Mouse (Mus musculus) midbrain, postnatal 0 days (tissue): ENCODE results near the gene Aatf. TPM values are rescaled to one million over a fixed set of nuclear protein-coding genes. Genes with fewer than 3 reads are reported as not detected.

Source experiments
- ATAC-seq: fragments of 200-750 bp; cut with Nextera tagmentation; 2 replicates; pipeline ENCODE4 v1.8.0; 2017; ENCODE audit warnings: moderate number of reproducible peaks, mild to moderate bottlenecking, moderate TSS enrichment, moderate library complexity; ENCODE audit not compliant: low FRiP score
- DNase-seq: peaks from one replicate; pipeline ENCODE4 v3.0.0-alpha.2; 2015; ENCODE audit warnings: low spot score
- H3K27ac ChIP-seq: fragments of 300-500 bp; sonication (generic); 2 replicates; pipeline ENCODE4 v1.5.1; 2014; ENCODE audit warnings: low read depth, mild to moderate bottlenecking, low read length, mixed read lengths
- H3K27me3 ChIP-seq: fragments of 300-500 bp; sonication (generic); 2 replicates; pipeline ENCODE4 v1.6.1; 2014; ENCODE audit warnings: low read length, control low read depth, mixed read lengths; ENCODE audit not compliant: insufficient read depth
- H3K36me3 ChIP-seq: fragments of 300-500 bp; sonication (generic); 2 replicates; pipeline ENCODE4 v1.6.1; 2014; ENCODE audit warnings: low read length, control low read depth, mixed read lengths; ENCODE audit not compliant: insufficient read depth
- H3K4me1 ChIP-seq: fragments of 300-500 bp; sonication (generic); 2 replicates; pipeline ENCODE4 v1.6.1; 2014; ENCODE audit warnings: mild to moderate bottlenecking, control low read depth, antibody characterized with exemption, low read length, mixed read lengths; ENCODE audit not compliant: insufficient read depth
- H3K4me2 ChIP-seq: fragments of 300-500 bp; sonication (generic); 2 replicates; pipeline ENCODE4 v1.6.1; 2014; ENCODE audit warnings: low read depth, mild to moderate bottlenecking, low read length, mixed read lengths; ENCODE audit not compliant: poor library complexity, severe bottlenecking
- H3K4me3 ChIP-seq: fragments of 300-500 bp; sonication (generic); 2 replicates; pipeline ENCODE4 v1.5.1; 2014; ENCODE audit warnings: low read depth, mild to moderate bottlenecking, low read length, moderate library complexity
- H3K9ac ChIP-seq: fragments of 300-500 bp; sonication (generic); replicated peaks from 2 replicates; pipeline ENCODE4 v1.6.1; 2014; ENCODE audit warnings: mild to moderate bottlenecking, low read length, moderate library complexity, mixed read lengths; ENCODE audit not compliant: poor library complexity, severe bottlenecking
- H3K9me3 ChIP-seq: fragments of 300-500 bp; sonication (generic); 2 replicates; pipeline ENCODE4 v1.6.1; 2016; ENCODE audit warnings: low read length, control low read depth
- CTCF ChIP-seq: IDR thresholded peaks from 2 replicates; pipeline ENCODE4 v1.5.1; 2016; ENCODE audit warnings: antibody characterized with exemption, mild to moderate bottlenecking
- WGBS: fragments of 180-500 bp; shearing (Covaris S2); extraction: QIAGEN DNeasy Blood & Tissue Kit; methylation state at CpG from one replicate; pipeline ENCODE4 v1.1.7; 2014; 5-methylcytosine and 5-hydroxymethylcytosine counted together
- polyA plus RNA-seq: library from polyadenylated mRNA; unstranded; fragments of >200 nt; fragmentation: Nextera tagmentation; extraction: Ambion mirVana; gene quantifications from 2 replicates; pipeline ENCODE4 v1.2.1, GENCODE M21; 2015
- total RNA-seq: library from RNA; depleted of rRNA; stranded (reverse); fragments of >200 nt; gene quantifications from 2 replicates; pipeline ENCODE4 v1.2.3, GENCODE M21; 2014

The Aatf gene
- total and polyA plus RNA-seq, 2 experiments from 2014 or later: 27.3 to 39.2 TPM

GRCm38 (mm10) chr11:84526976-84527860 lies 13.9 kb upstream of the Aatf start:
- peak overlapping the region; percentile 64 for H3K9ac ChIP-seq
- ATAC-seq (no peak), DNase-seq (no peak)
- no peaks in the 10 kb centered on the region for H3K9me3 ChIP-seq
- 4% methylated on average over 29 of the region's 29 CpGs for WGBS
- peak overlapping the region; percentile 44 for H3K4me2 ChIP-seq
- TF ChIP-seq CTCF: no peak
- H3K4me1 ChIP-seq: no peaks in the 10 kb centered on the region
- peak overlapping the region; percentile 43 for H3K27ac ChIP-seq
- peak overlapping the region; percentile 49 for H3K4me3 ChIP-seq
- no peaks in the 10 kb centered on the region for H3K36me3 ChIP-seq
- peaks cover 21% of the 10 kb centered on the region; the same call in 1 of the 2 replicates for H3K27me3 ChIP-seq

- 1% methylated on average over 10 of the region's 10 CpGs for WGBS
- Histone ChIP-seq H3K4me2 (peak overlapping the region; percentile 44), H3K4me1 (no peaks in the 10 kb centered on the region), H3K27ac (0 out of 2 replicates have a peak overlapping the region, but pooled peaks have one; percentile 67), H3K27me3 (peaks cover 26% of the 10 kb centered on the region), H3K9me3 (no peaks in the 10 kb centered on the region), H3K4me3 (peak overlapping the region; percentile 49), H3K9ac (peak overlapping the region; percentile 64), H3K36me3 (no peaks in the 10 kb centered on the region)
- ATAC-seq (no peak), DNase-seq (no peak)
- TF ChIP-seq CTCF: no peak
Observed at GRCm38 (mm10) chr11:84526451-84526850, 13.1 kb upstream of the Aatf start.

GRCm38 (mm10) chr11:84525421-84526274 lies 12.3 kb upstream of the Aatf start, which contains the start of gene Lhx1:
Lhx1 (minus strand) TSS chr11:84525535.
- peak within 1 kb of the TSS; percentile 44 for H3K4me2 ChIP-seq
- no peaks in the 10 kb centered on the region for H3K9me3 ChIP-seq
- DNase-seq (peak; percentile 93), ATAC-seq (peak; percentile 80)
- peak within 1 kb of the TSS; percentile 67 for H3K27ac ChIP-seq
- peak within 1 kb of the TSS; percentile 49 for H3K4me3 ChIP-seq
- H3K36me3 ChIP-seq: no peaks in the 10 kb centered on the region
- under 1% methylated on average over 64 of the region's 64 CpGs for WGBS
- peaks cover 31% of the 10 kb centered on the region for H3K27me3 ChIP-seq
- H3K9ac ChIP-seq: peak within 1 kb of the TSS; percentile 64
- TF ChIP-seq CTCF: peak; percentile 14; the same call in 1 of the 2 replicates
- no peaks in the 10 kb centered on the region for H3K4me1 ChIP-seq

- no peak for TF ChIP-seq CTCF
Observed at GRCm38 (mm10) chr11:84524511-84525270, 11.4 kb upstream of the Aatf start.

GRCm38 (mm10) chr11:84523841-84524510 lies 10.7 kb upstream of the Aatf start:
- DNase-seq: no peak
- peak overlapping the region; percentile 44 for H3K4me2 ChIP-seq
- peak overlapping the region; percentile 49 for H3K4me3 ChIP-seq
- peak overlapping the region; percentile 67 for H3K27ac ChIP-seq
- peak overlapping the region; percentile 64 for H3K9ac ChIP-seq
- peaks cover 31% of the 10 kb centered on the region for H3K27me3 ChIP-seq
- H3K9me3 ChIP-seq: no peaks in the 10 kb centered on the region
- no peaks in the 10 kb centered on the region for H3K4me1 ChIP-seq
- no peak for ATAC-seq
- 2% methylated on average over 35 of the region's 35 CpGs for WGBS
- no peak for TF ChIP-seq CTCF
- H3K36me3 ChIP-seq: no peaks in the 10 kb centered on the region

More at GRCm38 (mm10) chr11:84524511-84525270, 11.4 kb upstream of the Aatf start:
- Histone ChIP-seq H3K4me1 (no peaks in the 10 kb centered on the region), H3K9me3 (no peaks in the 10 kb centered on the region), H3K27me3 (peaks cover 31% of the 10 kb centered on the region), H3K4me2 (peak overlapping the region; percentile 44), H3K4me3 (peak overlapping the region; percentile 49), H3K27ac (peak overlapping the region; percentile 67), H3K36me3 (no peaks in the 10 kb centered on the region), H3K9ac (peak overlapping the region; percentile 64)
- ATAC-seq (no peak), DNase-seq (no peak)
- under 1% methylated on average over 47 of the region's 48 CpGs for WGBS
